Mouse (Mus musculus) spleen, postnatal 10 days (tissue): Measurements from ENCODE around the gene Retnlb.
"Not testable (repeated sequence)": the region's sequence is repeated elsewhere in the genome, so short reads cannot be mapped to it uniquely, and the experiment has no call there.

Experiments used
- DNase-seq, 2 experiments: peaks; one replicate each; pipeline ENCODE4 v3.0.0; 2021 to 2022; ENCODE audit warnings: low spot score in 2 of 2

Retnlb gene

GRCm38 (mm10) chr16:48816695-48817094 lies at the start of gene Retnlb:
Gene Retnlb (plus strand): TSS chr16:48816856.
- no peak for DNase-seq

GRCm38 (mm10) chr16:48769183-48769582 lies 47.5 kb upstream of the Retnlb start:
- DNase-seq, result no peak

GRCm38 (mm10) chr16:48771971-48772445 lies 44.6 kb upstream of the Retnlb start, which contains the start of gene Trat1:
Gene Trat1 (minus strand): TSS chr16:48772021.
- DNase-seq, result no peak

- DNase-seq, result no peak
Measured at GRCm38 (mm10) chr16:48777254-48777653, 39.4 kb upstream of the Retnlb start.

GRCm38 (mm10) chr16:48786258-48786657 lies 30.4 kb upstream of the Retnlb start:
- no peak for DNase-seq

GRCm38 (mm10) chr16:48788704-48789185 lies 27.9 kb upstream of the Retnlb start:
- DNase-seq, result no peak

- no peak for DNase-seq
Measured at GRCm38 (mm10) chr16:48798285-48798684, 18.4 kb upstream of the Retnlb start.

GRCm38 (mm10) chr16:48799470-48799869 lies 17.2 kb upstream of the Retnlb start:
- DNase-seq, result no peak

GRCm38 (mm10) chr16:48800906-48801305 lies 15.8 kb upstream of the Retnlb start:
- DNase-seq, result no peak

GRCm38 (mm10) chr16:48805412-48805811 lies 11.2 kb upstream of the Retnlb start:
- no peak for DNase-seq

GRCm38 (mm10) chr16:48806521-48806920 lies 10.1 kb upstream of the Retnlb start:
- DNase-seq, result no peak

- no peak for DNase-seq
Measured at GRCm38 (mm10) chr16:48809374-48809773, 7.3 kb upstream of the Retnlb start.

GRCm38 (mm10) chr16:48811881-48812436 lies 4.7 kb upstream of the Retnlb start:
- DNase-seq, result no peak

GRCm38 (mm10) chr16:48818524-48818923 lies 1.9 kb downstream of the Retnlb start:
- no peak for DNase-seq

- no peak for DNase-seq
Measured at GRCm38 (mm10) chr16:48826474-48826873, 9.8 kb downstream of the Retnlb start.

GRCm38 (mm10) chr16:48827625-48828024 lies 11.0 kb downstream of the Retnlb start:
- DNase-seq, result no peak

GRCm38 (mm10) chr16:48829060-48829459 lies 12.4 kb downstream of the Retnlb start:
- DNase-seq, result no peak

GRCm38 (mm10) chr16:48832055-48832454 lies 15.4 kb downstream of the Retnlb start:
- no peak for DNase-seq

GRCm38 (mm10) chr16:48833626-48834025 lies 17.0 kb downstream of the Retnlb start:
- not testable (repeated sequence) for DNase-seq

- no peak for DNase-seq
Measured at GRCm38 (mm10) chr16:48842266-48842665, 25.6 kb downstream of the Retnlb start, which contains the start of gene Retnla. Gene Retnla (plus strand): TSS chr16:48842551.

- DNase-seq, result no peak
Measured at GRCm38 (mm10) chr16:48843671-48844386, 27.2 kb downstream of the Retnlb start.

GRCm38 (mm10) chr16:48865004-48865403 lies 48.3 kb downstream of the Retnlb start:
- peak in 1 of 2 experiments; percentile 15 for DNase-seq

- no peak for DNase-seq
Measured at GRCm38 (mm10) chr16:48867690-48868089, 51.0 kb downstream of the Retnlb start.
